8 mouse cellular contexts compared by ENCODE assay signal in the genomic region with DNA sequence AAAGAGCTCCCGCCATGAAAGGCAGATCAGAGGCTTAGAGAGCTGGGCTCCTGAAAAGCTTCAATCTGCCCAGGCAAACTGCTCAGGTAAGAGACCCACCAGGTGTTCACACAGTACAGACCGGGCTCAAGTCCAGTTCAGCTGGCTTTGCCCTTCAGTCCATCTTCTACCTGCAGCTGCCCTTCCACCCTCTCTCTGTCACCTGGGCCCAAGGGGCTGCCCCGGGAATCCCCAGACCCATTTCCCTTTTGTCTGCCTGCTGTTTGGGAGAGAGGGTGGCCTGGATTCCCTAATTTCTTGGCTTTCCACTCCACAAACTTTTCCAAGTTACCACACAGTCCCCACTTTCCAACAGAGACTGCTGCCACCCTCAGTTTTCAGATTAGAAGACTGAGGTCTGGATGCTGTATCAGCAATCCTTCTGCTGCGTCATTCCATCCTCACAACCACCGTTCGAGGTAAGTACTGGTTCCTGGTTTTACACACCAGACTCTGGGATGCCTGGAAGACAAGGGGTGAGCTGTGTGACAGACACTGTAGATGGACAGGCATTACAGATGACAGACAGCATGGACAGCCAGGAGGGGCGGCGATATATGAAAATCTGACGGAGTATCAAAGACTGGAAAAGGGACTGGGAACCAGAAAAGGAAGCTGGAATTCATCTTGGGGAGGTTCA. TPM values are rescaled to one million over a fixed set of nuclear protein-coding genes. Genes with fewer than 3 reads are reported as not detected.
DNase-seq lines count a peak whose midpoint lies in the region; ATAC-seq and TF ChIP-seq lines count a peak whose summit lies in the region.

Gene Alkbh5, plus strand, starts transcription at position 202 of the 679 bp plus-strand sequence.

- H3K79me2 ChIP-seq in liver, adult 2 months (ENCODE audit: control insufficient read depth, insufficient read depth, low read length) = peaks cover 16% of the 10 kb centered on the region

- peak within 1 kb of the TSS; percentile 99 for H3K27ac ChIP-seq in ES-E14 (ENCODE audit: insufficient read depth, low read depth, low read length, poor library complexity, severe bottlenecking)
- H3K27ac ChIP-seq in heart, embryonic 10.5 days = peak within 1 kb of the TSS; percentile 97
- peak within 1 kb of the TSS; percentile 100 for H3K27ac ChIP-seq in kidney, embryonic 16.5 days (ENCODE audit: low read length)
- peak within 1 kb of the TSS; percentile 95 for H3K27ac ChIP-seq in liver, adult 2 months (replicated peaks; ENCODE audit: insufficient read depth, low read depth, low read length)
- H3K27ac ChIP-seq in midbrain, postnatal 0 days (ENCODE audit: low read depth, low read length) = peak within 1 kb of the TSS; percentile 98

- no peak for TF ChIP-seq CTCF in liver, adult 2 months (IDR thresholded peaks at IDR 0.05; ENCODE audit: low read depth, low read length)
- no peak; the same call in 1 of the 2 replicates for TF ChIP-seq CTCF in midbrain, postnatal 0 days (IDR thresholded peaks at IDR 0.05)

- 0 out of 2 replicates have a peak, but pooled peaks have one; percentile 31 for ATAC-seq in erythroblast, adult 5-6 weeks (replicated peaks; ENCODE audit: low FRiP score, poor library complexity, severe bottlenecking)
- ATAC-seq in kidney, embryonic 16.5 days (ENCODE audit: low FRiP score, low TSS enrichment) = no peak
- no peak for ATAC-seq in midbrain, postnatal 0 days (ENCODE audit: low FRiP score)

- H3K27me3 ChIP-seq in heart, embryonic 10.5 days (ENCODE audit: insufficient read depth, poor library complexity, severe bottlenecking) = no peaks in the 10 kb centered on the region
- H3K27me3 ChIP-seq in kidney, embryonic 16.5 days (ENCODE audit: insufficient read depth, low read length) = no peaks in the 10 kb centered on the region
- H3K27me3 ChIP-seq in liver, adult 2 months (ENCODE audit: control insufficient read depth, insufficient read depth, low read length) = no peaks in the 10 kb centered on the region
- H3K27me3 ChIP-seq in midbrain, postnatal 0 days (ENCODE audit: insufficient read depth, low read length) = no peaks in the 10 kb centered on the region

- in situ Hi-C loops in ES-E14 (cut with MboI; ENCODE audit: low sequenced_read_pairs in 2 of 2, unreplicated experiment in 2 of 2) = no loop called here

- DNase-seq in ES-E14 (ENCODE audit: low read depth, low spot score) = no peak
- no peak for DNase-seq in adrenal gland, postnatal 4 days (ENCODE audit: low spot score in 2 of 2)
- DNase-seq in heart, embryonic 10.5 days (ENCODE audit: low spot score) = no peak
- DNase-seq in liver, adult 2 months (ENCODE audit: extremely low read depth, low read depth, low spot score) = peak; percentile 33
- DNase-seq in midbrain, postnatal 0 days (ENCODE audit: low spot score) = peak; percentile 45
- DNase-seq in T-cell, adult 2 months (ENCODE audit: low spot score) = no peak

- H3K4me3 ChIP-seq in ES-E14 (ENCODE audit: insufficient read depth in 1 of 2, low read depth in 1 of 2, low read length in 2 of 2, poor library complexity in 1 of 2, severe bottlenecking in 1 of 2) = peak within 1 kb of the TSS; percentile 76 to 91
- peak within 1 kb of the TSS; percentile 98 for H3K4me3 ChIP-seq in heart, embryonic 10.5 days
- peak within 1 kb of the TSS; percentile 97 for H3K4me3 ChIP-seq in kidney, embryonic 16.5 days (ENCODE audit: low read length)
- peak within 1 kb of the TSS; percentile 70 for H3K4me3 ChIP-seq in liver, adult 2 months (ENCODE audit: insufficient read depth, low read depth, low read length)
- H3K4me3 ChIP-seq in midbrain, postnatal 0 days (ENCODE audit: low read depth, low read length) = peak within 1 kb of the TSS; percentile 93

- no peak for TF ChIP-seq POLR2A in liver, adult 2 months (IDR thresholded peaks at IDR 0.05; ENCODE audit: extremely low read depth, insufficient read depth, low read length)

- no peaks in the 10 kb centered on the region for H3K9me3 ChIP-seq in ES-E14 (ENCODE audit: control insufficient read depth, insufficient read depth, low read depth, low read length)
- H3K9me3 ChIP-seq in heart, embryonic 10.5 days = no peaks in the 10 kb centered on the region
- no peaks in the 10 kb centered on the region for H3K9me3 ChIP-seq in kidney, embryonic 16.5 days (ENCODE audit: low read length)
- no peaks in the 10 kb centered on the region for H3K9me3 ChIP-seq in midbrain, postnatal 0 days (ENCODE audit: low read length)

- H3K4me2 ChIP-seq in kidney, embryonic 16.5 days (replicated peaks; ENCODE audit: low read depth, low read length) = peak within 1 kb of the TSS; percentile 76
- peak within 1 kb of the TSS; percentile 98 for H3K4me2 ChIP-seq in midbrain, postnatal 0 days (ENCODE audit: low read depth, low read length, poor library complexity, severe bottlenecking)

- H3K4me1 ChIP-seq in ES-E14 (ENCODE audit: control insufficient read depth in 2 of 2, insufficient read depth in 2 of 2, low read length in 2 of 2, poor library complexity in 1 of 2) = peaks cover 0 to 2% of the 10 kb centered on the region in 2 experiments; a peak in 1 of 4 replicates
- H3K4me1 ChIP-seq in heart, embryonic 10.5 days = peaks cover 24% of the 10 kb centered on the region
- H3K4me1 ChIP-seq in kidney, embryonic 16.5 days (ENCODE audit: insufficient read depth, low read length) = peaks cover 26% of the 10 kb centered on the region
- peaks cover 11% of the 10 kb centered on the region for H3K4me1 ChIP-seq in liver, adult 2 months (ENCODE audit: control insufficient read depth, insufficient read depth, low read length)
- H3K4me1 ChIP-seq in midbrain, postnatal 0 days (ENCODE audit: insufficient read depth, low read length) = peaks cover 19% of the 10 kb centered on the region

- H3K36me3 ChIP-seq in ES-E14 (ENCODE audit: control insufficient read depth, insufficient read depth, low read length, poor library complexity, severe bottlenecking) = peaks cover 14% of the 10 kb centered on the region
- H3K36me3 ChIP-seq in heart, embryonic 10.5 days = peaks cover 9% of the 10 kb centered on the region; the same call in 1 of the 2 replicates
- no peaks in the 10 kb centered on the region for H3K36me3 ChIP-seq in kidney, embryonic 16.5 days (ENCODE audit: insufficient read depth, low read length)
- 0 out of 2 replicates have a peak, but pooled peaks cover under 1% of the 10 kb centered on the region for H3K36me3 ChIP-seq in liver, adult 2 months (ENCODE audit: control insufficient read depth, insufficient read depth, low read length)
- H3K36me3 ChIP-seq in midbrain, postnatal 0 days (ENCODE audit: insufficient read depth, low read length) = no peaks in the 10 kb centered on the region

- 25% methylated on average over 9 of the region's 9 CpGs for WGBS in heart, embryonic 10.5 days
- WGBS in kidney, embryonic 16.5 days = 18% methylated on average over 9 of the region's 9 CpGs
- 21% methylated on average over 9 of the region's 9 CpGs for WGBS in liver, adult 2 months
- 17% methylated on average over 9 of the region's 9 CpGs for WGBS in midbrain, postnatal 0 days

- H3K9ac ChIP-seq in ES-E14 (ENCODE audit: insufficient read depth, low read depth, low read length, poor library complexity, severe bottlenecking) = peak within 1 kb of the TSS; percentile 95
- H3K9ac ChIP-seq in kidney, embryonic 16.5 days (replicated peaks; ENCODE audit: low read length) = peak within 1 kb of the TSS; percentile 95
- peak within 1 kb of the TSS; percentile 85 for H3K9ac ChIP-seq in liver, adult 2 months (ENCODE audit: low read depth, low read length)
- H3K9ac ChIP-seq in midbrain, postnatal 0 days (replicated peaks; ENCODE audit: low read length, poor library complexity, severe bottlenecking) = peak within 1 kb of the TSS; percentile 70

TF ChIP-seq in ES-E14, 5 proteins besides CTCF, POLR2A, EP300 and RAD21:
- TF ChIP-seq MAFK (IDR thresholded peaks at IDR 0.05; ENCODE audit: insufficient read depth, low read depth, low read length) (peak; percentile 81), ZNF384 (IDR thresholded peaks at IDR 0.05; ENCODE audit: low read depth, low read length) (no peak), HCFC1 (IDR thresholded peaks at IDR 0.05; ENCODE audit: borderline replicate concordance, insufficient read depth, low read length) (no peak), CHD2 (IDR thresholded peaks at IDR 0.05; ENCODE audit: low read depth, low read length) (no peak), ZC3H11A (IDR thresholded peaks at IDR 0.05; ENCODE audit: borderline replicate concordance, low read depth, low read length) (no peak)

RNA-seq across cellular contexts. Expression of gene Alkbh5, which starts in this region (rescaled TPM):
- total RNA-seq in ES-E14 (2012; rRNA removed) = 23.4 and 27.6 TPM in 2 replicates
- 10 to 100 TPM; 85.6 to 86.2 TPM for total RNA-seq in adrenal gland, postnatal 4 days (2021)
- total RNA-seq in erythroblast, adult 5-6 weeks (2015; ENCODE audit: low replicate concordance) = 9.8 and 10.2 TPM in 2 replicates
- 10.9 and 13.8 TPM in 2 replicates for total RNA-seq in erythroblast, adult 5-6 weeks (2017; ENCODE audit: low replicate concordance)
- polyA plus RNA-seq in heart, embryonic 10.5 days (2016; fragmentation: Nextera tagmentation; extraction: Ambion mirVana) = 32.5 and 38.6 TPM in 2 replicates
- 34.5 and 34.8 TPM in 2 replicates for polyA plus RNA-seq in kidney, embryonic 16.5 days (2015; fragmentation: Nextera tagmentation; extraction: Ambion mirVana)
- total RNA-seq in liver, adult 2 months (2014; rRNA removed) = 25.2 and 33.8 TPM in 2 replicates
- polyA plus RNA-seq in liver, adult 2 months (2012; rRNA removed) = 21.2 and 22.6 TPM in 2 replicates
- total RNA-seq in midbrain, postnatal 0 days (2014; rRNA removed) = 32.0 and 34.0 TPM in 2 replicates
- polyA plus RNA-seq in midbrain, postnatal 0 days (2015; fragmentation: Nextera tagmentation; extraction: Ambion mirVana) = 18.4 and 23.1 TPM in 2 replicates

Comparison
In these comparisons a context has a peak if more than half of its experiments do, and no peak if none do; other contexts are left out.
1. DNase-seq: peak in liver, adult 2 months (single experiment) and midbrain, postnatal 0 days (single experiment); none in ES-E14 (single experiment), adrenal gland, postnatal 4 days (0 of 2), heart, embryonic 10.5 days (single experiment) and T-cell, adult 2 months (single experiment).
2. Peak in every context shown above with its lines, with median percentiles within 50 percentile points of each other: H3K27ac ChIP-seq, H3K4me3 ChIP-seq and H3K9ac ChIP-seq.